Mouse (Mus musculus) gastrocnemius, postnatal 10 days (tissue): Measurements from ENCODE around the gene Ankrd17. TPM values are rescaled to one million over a fixed set of nuclear protein-coding genes. Genes with fewer than 3 reads are reported as not detected.
"Not testable (repeated sequence)": the region's sequence is repeated elsewhere in the genome, so short reads cannot be mapped to it uniquely, and the experiment has no call there.

ENCODE experiments used
- DNase-seq: peaks from one replicate; pipeline ENCODE4 v3.0.0; 2021; ENCODE audit warnings: mixed read lengths
- total RNA-seq, 2 experiments: library from RNA; stranded (reverse); gene quantifications; 2 replicates each; pipeline ENCODE4 v1.2.3; 2021

Gene Ankrd17
- total RNA-seq, 2 experiments from 2014 or later, result 49.5 to 65.3 TPM

DNA sequence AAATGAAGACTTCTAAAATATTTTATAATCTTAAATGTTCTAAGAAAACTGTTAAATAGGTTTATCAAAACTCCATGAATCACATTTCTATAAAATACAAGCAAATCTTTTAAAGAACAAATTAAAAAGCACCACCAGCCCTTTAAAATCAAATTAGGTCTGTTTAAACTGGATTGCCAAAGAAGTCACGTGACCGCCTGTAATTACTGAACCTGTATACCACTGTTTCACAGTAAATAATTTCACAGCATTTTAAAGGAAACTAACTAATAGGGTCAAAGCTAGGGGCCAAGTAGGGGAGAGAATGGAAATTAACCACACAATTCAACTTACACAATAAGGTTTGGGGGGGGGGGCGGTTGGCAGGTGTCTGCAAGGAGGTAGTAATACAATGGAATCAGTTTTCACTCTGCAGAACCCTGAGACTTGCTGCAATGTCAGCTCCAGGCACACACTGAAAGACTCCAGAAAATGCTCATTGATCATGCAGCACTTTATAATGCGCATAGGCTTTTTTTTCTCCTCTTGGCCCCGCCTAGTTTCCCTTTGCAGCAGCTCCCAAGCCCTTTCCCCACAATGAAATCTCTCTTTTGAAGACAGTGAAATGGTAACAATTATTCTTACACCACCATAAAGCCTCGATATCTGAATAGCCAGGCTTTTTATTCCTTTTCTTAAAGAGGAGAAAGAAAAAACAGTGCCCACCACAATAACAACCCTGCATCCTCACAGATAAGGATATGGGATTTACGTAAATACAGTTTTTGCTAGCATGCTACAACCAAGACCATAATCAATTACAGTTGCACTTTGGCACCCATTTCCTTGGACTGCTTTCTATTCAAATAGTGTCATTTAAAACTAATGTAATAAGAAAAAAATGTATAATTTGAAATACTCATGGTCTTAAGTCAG lies 27.9 kb downstream of the Ankrd17 start:
- DNase-seq, result no peak

DNA sequence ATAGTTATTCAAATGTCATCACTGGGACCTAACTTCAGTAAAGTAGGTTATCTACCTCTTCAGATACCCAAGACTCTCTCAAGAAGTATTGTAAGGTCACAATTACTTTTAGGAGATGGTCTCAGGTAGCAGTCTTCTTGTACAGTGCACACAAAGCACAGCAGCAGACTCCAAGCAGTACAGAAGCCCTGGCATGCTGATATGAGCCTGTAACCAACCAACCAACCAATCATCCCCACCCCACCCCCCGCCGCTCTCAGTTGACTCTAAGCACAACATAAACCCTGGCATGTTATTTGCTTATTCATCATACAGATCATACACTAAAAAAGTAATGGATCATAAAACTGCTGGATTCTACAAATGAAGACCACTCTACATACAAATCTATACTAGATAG lies 33.9 kb downstream of the Ankrd17 start:
- no peak for DNase-seq

DNA sequence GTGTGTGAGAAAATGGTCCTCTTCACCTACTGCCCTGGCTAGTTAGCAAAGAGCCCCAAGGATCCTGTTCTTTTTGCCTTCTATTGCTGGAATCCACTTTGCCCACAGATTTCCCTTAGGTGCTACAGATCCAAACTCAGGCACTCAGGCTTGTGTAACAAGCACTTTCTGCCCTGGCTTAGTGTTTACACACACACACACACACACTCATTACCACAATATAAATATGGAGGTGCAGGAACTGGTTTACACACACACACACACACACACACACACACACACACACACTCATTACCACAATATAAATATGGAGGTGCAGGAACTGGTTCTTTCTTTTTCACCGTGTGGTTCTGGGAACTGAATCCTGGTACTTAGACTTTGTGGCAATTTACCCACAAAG lies 35.3 kb downstream of the Ankrd17 start:
- DNase-seq, result no peak

DNA sequence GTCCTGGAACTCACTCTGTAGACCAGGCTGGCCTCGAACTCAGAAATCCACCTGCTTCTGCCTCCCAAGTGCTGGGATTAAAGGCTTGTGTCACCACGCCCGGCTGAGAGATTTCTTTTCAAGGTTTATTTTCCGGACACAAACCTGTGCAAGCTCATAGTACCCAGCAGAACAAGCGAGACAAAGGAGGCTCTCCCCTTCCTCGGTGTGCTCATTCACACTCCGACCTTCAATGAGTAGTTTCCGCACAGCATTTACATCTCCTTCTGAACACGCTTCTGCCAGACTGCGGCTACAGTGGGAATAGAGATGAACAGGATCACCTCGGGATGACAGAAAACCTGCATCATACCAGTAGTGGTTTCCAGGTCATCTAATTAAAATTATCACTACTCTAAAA lies 68.0 kb downstream of the Ankrd17 start:
- DNase-seq, result no peak

DNA sequence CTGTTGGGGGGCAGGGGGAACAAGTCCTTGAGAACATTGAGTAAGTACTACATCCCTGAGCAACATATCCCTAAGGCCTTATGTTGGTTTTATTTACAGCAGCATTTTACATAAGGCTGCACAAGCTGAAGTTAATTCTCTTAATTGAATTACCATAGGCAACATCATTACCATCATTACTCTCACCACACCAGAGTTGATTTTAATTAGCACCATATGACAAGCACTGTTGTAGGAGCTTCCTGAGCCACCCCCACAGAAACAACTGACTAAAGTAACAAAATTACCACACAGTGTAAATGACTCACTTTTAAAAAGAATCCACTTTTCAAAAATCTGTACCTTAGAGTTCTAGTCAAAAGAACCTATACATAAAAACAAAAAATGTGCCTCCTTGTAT lies 76.5 kb downstream of the Ankrd17 start:
- DNase-seq, result no peak

DNA sequence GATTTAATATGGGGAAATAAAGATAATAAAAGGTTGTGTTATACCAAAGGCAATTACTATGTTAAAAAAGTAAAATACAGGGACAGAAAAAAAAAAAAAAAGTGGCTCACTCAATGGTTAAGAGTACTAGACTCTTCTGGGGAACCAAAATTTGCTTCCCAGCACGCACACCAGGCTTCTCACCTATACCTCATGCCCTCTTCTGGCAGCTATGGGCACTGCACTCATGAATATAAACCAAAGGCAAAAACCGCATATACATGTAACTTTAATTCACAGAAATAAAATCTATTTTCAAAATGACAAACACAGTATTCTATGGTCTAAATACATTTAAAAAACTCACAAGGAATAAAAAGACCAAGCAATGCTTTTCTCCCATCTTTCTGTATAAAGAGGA lies 79.8 kb downstream of the Ankrd17 start:
- DNase-seq, result peak; percentile 30

DNA sequence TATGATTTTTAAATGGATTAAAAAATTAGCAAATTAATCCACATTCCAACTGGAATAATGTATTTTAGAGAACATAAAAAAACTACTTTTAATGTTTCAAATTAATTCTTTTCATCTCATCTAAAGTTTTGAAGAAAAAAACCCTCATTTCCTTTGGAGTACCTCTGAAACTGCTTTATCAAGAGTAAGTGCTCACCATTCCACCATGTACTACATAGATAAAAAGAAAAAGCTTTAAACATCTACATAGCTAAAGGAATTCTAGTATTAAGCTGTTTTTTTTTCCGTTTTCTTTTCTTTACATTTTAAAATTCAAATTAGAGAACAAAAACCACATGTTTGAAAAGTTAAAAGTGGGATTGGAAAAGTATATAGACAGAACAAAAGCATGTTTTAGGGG lies 86.3 kb downstream of the Ankrd17 start:
- no peak for DNase-seq

DNA sequence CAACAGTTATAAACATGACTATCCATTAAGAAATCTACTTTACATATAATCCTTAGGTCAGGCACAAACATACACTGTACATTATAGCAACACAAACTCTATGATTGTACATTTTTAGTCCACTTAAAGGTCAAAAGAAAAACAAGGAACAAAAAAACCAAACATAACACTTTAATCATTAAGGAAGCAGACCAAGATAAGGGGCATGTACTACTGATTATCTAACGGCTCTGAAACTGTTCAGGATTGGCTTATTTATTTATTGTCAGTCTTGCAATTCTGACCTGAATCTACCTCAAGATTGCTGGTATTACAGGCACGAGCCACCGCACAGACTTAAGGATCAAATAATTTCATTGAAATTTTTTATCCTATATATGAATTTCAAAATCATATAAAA lies 87.0 kb downstream of the Ankrd17 start:
- no peak for DNase-seq

DNA sequence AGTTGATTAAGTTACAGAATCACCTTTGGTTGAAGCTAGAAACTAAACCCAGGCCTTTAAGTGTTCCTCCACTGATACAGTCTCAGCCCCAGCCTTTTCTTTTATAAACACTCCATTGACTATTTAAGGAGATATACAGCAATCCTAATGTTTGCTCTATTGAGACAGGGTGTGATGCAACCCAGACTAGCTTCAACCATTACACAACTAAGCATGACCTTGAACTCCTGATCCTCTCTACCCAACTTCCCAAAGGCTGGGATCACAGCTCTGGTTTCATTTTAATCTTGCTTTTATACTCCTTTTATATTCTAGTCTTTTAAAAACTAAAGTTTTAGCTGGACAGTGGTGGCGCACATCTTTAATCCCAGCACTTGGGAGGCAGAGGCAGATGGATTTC lies 88.9 kb downstream of the Ankrd17 start:
- DNase-seq, result no peak

DNA sequence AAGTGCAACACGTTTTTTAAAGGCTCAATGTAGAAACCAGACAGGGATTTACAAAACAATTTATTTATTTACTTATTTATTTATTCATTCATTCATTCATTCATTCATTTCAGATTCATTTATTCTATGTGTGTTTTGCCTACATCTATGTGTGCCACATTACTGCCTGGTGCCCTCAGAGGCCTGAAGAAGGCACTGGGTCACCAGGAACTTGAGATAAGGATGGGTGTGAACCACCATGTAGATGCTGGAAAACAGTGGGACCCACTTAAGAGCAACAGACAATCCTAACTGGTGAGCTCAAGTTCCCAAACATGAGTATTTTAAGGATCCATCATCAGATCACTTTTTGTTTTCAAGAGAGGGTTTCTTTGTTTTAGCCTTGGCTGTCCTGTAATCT lies 91.6 kb downstream of the Ankrd17 start:
- no peak for DNase-seq

DNA sequence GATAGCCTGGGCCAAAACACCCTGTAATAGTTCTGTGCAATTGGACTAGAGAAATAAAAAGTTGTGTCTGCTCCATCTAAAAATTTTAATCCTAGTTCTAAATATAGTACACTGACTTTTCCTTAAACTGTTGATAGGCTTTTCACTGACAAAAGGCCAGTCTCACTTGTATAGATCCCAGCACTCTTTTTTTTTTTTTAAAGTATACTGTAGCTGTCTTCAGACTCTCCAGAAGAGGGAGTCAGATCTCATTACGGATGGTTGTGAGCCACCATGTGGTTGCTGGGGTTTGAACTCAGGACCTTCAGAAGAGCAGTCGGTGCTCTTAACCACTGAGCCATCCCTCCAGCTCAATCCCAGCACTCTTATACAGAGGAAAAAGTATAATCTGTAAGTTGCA lies 104.1 kb downstream of the Ankrd17 start:
- not testable (repeated sequence) for DNase-seq

DNA sequence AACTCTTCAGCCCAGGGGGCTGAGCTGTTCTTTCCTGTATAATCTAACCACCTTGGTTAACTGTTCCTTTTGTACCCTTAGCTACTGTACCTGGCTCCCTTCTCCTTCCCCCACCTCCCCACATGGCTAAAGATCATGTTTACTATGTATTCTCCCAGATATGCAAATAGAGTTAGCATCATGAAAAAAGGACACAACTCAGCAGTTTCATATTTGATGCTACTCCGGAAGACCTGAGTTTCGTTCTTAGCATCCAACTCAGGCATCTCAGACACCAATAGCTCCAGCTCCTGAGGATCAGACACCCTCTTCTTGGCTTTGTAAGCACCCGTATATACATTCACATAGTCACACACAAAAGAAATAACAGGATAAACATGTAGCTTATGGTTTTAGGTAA lies 109.4 kb downstream of the Ankrd17 start:
- no peak for DNase-seq

DNA sequence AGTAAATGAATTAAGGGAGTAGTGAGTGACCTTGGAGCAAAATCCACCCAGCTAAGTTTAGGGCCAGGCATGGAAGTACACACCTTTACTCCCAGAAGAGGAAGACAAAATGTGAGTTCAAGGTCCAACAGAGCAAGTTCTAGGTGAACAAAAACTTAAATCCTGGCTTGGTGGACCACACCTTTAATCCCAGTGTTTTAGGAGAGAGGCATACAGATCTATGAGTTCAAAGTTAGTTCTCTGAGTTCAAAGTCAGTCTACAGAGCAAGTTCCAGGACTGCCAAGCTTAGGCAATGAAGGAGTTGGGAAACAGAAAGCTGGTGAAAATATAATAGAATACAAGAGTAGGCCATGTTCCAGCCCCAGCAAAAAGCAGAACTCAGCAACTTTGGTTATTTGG lies 118.9 kb downstream of the Ankrd17 start:
- DNase-seq, result no peak

DNA sequence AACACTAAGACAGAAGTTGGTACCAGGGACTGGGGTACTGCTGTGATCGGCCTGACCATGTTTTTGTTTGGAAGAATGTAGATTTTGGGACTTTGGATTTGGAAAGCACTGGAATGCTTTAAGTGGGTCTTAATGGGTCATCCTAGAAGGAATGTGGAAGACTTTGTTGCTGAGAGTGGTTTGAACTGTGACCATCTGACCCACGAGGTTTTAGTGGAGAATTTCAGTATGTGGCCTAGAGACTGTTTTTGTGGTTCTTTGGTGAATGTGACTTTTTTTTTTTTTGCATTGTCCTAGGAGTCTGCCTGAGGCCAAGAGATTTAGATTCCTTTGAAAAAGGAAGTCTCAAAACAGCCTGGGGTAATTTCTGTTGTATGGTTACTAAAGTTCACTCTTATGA lies 119.4 kb downstream of the Ankrd17 start:
- no peak for DNase-seq

DNA sequence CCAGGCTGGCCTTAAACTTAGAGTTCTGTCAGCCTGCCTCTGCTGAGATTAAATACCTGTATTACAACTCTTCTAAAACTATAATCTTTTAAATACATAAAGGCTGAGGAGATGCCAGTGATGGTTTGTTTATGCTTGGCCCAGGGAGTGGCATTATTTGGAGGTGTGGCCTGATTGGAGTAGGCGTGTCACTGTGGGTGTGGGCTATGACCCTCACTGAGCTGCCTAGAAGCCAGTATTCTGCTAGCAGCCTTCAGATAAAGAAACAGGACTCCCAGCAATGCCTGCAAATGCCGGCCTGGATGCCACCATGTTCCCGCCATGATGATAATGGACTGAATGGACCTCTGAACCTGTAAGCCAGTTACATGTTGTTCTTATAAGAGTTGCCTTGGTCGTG lies 119.8 kb downstream of the Ankrd17 start:
- no peak for DNase-seq

DNA sequence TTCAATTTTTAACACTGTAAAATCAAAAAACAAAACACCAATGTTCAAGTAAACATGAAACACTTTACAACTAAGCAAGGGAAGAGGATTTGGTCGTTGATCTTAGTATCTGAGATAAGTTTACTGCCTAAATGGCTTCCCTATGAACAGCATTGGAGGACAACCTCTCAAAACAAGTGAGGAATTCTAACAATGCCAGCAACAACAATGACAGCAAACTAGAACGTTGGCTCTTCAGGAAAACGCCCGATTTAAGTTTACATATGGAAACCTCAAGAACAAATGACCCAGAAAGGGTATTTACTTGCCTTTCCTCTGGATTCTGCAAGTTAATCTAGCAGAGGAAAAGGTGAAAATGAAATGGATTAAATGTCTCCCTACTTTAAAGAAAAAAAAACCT lies 121.0 kb downstream of the Ankrd17 start:
- DNase-seq, result no peak

DNA sequence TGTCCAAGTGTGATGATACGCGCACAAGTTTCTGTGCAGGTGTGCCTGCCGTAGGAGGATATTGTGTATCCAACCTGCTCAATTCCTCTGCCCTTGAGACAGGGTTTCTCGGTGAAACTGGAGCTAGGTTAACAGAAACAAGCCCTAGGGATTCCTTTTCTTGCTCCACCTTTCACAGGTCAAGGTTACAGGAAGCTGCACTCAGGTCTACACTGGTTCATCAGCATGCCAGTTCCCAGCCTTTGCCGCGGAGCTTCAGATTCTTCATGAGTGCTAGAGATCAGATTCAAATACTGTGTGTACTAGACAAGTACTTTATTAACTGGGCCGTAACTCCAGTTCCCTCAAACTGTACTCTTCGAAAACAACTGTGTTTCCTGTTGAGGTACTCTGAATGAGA lies 131.2 kb downstream of the Ankrd17 start:
- DNase-seq, result no peak

DNA sequence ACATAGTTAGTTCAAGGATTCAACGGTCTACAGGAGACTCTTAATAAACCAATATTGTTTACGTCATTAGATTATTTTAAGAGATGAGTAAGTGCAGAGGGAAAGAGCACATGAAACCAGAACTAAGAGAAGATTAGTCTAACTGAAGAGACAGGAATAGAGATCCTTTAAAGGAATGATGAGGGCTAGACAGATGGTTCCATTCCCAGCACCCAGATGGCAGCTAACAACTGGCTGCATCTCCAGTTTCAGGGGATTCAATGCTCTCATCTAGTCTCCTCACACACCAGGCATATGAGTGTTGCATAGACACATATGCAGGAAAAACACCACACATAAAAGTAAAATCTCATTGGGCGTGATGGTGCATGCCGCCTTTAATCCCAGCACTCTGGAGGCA lies 133.1 kb downstream of the Ankrd17 start:
- DNase-seq, result no peak

DNA sequence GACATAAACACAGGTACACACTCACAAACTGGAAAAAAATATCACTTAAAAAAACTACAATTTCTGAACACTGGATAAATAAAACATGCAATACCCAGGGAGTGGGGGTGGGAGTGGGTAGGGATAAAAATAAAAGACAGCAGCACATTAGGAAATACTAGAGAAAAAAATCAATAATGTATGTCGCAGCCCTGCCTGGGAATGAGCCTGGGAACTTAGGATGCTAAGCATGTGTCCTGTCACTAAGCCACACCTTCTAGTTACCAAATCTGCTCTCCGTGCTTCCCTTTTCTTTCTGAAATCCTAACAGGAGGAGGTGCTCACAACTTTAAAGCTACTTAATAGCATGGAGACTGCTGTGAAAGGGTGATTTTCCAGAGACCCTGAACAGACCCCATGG lies 136.6 kb downstream of the Ankrd17 start:
- no peak for DNase-seq

DNA sequence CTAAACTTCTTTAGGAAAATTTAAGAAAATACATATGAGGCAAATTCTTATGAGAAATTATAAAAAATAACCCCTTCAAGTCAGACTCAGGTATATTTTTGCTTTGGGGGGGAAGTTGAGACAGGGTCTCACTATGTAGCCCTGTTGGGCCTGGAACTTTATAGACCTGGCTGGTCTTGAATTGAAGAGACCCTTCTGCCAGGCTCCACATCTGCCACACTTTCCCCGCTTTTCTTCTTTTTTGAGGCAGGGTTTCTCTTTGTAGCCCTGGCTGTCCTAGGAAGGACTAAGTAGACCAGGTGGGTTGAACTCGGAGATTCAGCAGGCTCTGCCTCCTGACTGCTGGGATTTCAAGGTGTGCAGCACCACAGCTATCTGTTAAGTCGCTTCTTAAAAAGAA lies 139.7 kb downstream of the Ankrd17 start:
- DNase-seq, result no peak

DNA sequence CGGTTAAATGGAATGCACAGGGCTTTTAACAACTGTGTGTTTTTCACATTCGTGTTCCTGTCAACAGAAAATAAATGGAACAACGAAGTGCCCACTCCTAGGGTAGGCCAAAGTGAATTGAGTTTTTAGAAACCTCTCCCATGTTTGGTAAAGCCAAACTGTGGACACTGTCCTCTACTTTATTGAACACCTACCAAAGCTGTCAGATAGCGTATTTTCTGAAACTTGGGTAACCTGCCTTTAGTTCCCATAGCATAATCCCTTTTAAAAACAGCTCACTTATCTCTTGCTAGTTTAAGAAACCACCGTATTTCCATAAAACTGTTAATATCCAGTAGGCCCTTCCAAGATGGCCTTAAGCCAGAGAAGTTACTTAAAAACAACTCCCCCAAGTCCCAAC lies 141.6 kb downstream of the Ankrd17 start:
- DNase-seq, result no peak

DNA sequence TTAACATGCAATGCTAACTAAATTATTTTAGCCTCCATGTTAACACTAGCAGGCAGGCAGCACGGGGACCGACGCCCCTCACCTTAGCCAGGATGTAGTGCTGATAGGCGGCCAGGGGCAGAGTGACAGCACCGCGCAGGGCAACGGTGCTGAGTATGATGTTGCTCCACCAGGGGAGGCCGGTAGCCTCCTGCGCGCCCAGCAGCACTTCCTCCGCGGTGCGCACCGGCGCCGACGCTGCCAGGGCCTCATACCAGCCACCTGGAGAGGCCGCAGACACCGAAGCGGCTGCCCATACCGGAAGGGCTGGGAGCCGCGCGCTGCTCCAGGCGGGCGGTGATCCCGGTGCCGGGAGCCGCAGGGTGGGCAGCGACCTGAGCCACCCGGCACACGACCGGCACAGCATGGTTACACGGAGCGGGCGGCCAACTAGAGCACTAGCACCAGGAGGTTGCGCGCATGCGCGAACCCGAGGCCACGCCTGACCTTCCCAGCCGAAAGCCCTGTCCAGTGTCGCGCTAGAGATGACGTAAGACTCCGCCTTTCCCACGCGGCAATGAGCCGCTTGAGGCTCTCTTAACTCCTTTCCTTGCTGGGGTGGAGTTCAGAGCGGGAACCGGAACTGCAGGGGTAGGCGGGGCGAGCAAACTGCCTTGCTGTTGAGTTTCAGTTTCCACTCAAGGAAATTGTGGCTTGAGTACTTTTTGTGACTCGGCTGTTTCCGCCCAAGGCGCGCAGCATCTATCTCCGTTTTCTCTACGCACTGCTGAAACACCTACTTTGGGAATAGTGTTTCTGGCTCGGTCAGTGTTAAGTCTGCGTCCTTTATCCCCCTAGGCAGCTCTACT lies 142.6 kb downstream of the Ankrd17 start, which contains the start of gene Cox18:
Cox18 (minus strand) TSS at position 468 of the 848 bp plus-strand sequence.
- DNase-seq, result peak; percentile 98

DNA sequence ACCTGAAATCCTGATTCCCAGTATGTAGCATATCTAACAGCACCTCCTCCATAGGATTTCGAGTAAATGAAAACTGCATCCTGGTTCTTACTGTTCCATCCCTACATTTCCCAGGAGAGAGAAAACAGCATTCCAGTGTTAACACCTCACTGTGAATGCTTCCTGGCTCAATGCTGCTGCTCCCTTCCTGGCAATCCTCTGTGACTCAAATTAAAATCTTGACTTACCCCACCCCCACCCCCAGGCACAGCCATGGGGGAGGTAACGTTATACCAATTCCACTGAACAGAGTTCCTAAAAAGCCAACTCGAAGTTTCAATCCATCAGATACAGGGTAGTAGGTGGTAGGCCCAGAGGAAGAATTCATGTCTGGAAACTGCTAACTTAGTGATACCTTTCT lies 143.4 kb downstream of the Ankrd17 start:
- no peak for DNase-seq
